Mouse (Mus musculus): ENCODE measurements around the gene Cacnb3.

Cacnb3 gene

DNA sequence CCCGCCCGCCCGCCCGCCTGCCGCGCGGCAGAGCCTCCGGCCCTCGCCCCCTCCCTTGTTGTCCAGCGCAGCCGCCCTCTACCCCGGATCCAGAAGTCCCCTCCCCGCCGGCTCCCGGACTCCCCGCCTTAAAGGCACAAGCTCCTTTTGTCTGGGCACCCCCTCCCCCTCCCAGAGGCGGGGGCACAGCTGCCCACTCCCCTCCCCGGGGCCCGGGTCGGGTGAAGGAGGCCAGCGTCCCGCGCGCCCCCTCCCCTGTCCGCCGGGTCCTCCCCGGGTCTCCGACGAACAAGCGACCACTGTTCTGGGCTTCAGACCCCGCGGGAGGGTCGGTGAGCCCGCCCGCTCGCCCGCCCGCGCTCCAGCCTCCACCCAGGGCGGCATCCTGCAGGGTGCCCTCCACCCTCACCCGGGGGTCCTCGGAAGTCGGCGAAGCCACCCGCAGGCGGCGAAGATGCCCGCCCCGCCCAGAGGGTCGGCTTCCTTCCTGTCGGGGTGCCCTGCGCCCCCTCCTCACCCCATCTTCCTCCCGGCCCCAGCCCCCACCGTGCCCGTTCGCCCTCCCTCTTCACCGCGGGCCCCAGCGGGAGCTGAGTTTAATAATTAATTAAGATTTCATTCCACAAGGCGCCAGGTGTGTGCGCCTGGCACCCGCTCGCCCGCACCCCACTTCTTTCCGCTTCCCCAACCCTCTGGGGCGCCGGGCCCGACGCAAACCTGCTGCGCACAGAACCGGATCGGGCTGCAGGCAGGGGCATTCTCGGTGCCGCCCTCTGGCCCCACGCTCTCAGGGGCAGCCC is 21.1 kb upstream of the Cacnb3 start, which contains the start of gene Adcy6:
TSS of gene Adcy6 (minus strand) at position 746 of the 800 bp plus-strand sequence.
- DNase-seq = peak; percentile 84 to 92

DNA sequence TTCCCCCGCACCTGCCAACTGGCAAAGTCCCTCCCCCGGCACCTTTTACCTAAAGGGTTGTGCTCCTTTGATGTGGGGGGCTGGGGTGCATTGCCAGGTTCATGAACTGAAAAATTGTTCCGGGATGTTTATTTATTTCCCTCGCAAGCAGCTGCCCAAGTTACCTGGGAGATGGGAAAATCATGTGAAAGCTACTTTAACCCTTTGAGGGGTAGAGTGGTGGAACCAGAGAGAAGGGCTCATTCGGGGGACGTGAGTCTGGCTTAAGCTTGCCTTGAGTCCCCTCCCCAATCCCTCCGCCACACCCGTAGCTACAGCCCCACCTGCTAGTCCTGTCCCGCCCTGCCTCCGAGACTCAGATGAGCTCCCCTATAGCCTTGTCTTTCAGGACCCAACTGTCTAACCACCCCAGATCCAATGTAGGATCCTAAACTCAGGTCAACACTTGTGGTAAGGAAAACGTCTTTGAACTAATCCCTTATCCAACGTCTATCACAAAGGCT is 20.5 kb upstream of the Cacnb3 start:
- no peak for DNase-seq

DNA sequence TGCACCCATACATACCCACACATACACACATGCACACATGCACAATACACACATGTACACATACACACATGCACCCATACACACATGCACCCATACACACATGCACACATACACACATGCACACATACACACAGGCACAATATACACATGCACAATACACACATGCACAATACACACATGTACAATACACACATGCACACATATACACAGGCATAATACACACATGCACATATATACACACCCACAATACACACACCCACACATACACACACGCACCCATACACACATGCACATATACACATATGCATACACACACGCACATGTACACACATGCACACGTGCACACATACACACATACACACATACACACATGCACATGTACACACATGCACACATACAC is 18.4 kb upstream of the Cacnb3 start:
- no peak for DNase-seq

DNA sequence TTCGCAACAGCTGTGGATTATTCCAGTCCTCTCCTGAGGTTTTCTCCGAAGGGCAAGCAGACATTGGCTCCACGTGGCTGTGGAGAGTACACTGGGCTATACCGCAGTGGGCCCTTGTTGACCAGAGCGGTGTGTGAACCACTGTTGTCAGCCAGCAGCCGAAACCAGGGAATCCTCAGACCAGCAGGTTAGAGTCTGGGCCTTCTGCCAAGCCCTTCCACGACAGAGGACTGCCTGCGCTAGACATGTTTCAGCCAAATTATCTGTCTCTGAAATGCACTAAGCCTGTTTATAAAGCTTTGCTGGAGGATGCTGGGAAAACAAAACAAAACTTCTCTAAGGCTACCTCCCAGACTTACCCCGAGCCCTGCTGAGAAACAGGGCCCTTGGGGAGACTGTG is 16.1 kb upstream of the Cacnb3 start:
- peak; percentile 69 to 75 for DNase-seq

DNA sequence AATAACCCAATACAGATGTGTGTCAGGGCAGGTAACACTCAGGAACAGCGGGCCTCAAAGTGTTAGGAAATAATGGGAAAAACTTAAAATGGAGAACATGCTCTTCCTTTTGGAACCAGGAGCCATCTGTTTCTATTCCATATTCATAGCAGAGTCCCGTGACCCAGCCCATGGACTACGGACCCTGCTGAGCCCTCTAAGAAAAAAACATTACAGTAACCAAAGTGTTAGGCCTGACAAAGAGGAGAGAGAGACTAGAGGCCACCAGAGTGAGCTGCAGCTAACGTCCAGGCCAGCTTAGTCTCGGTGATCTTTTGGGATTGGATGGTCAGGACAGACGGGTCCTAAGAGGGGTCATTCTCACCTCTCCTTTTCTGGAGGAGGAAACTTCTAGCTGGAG is 15.7 kb upstream of the Cacnb3 start:
- peak; percentile 49 to 64 for DNase-seq

DNA sequence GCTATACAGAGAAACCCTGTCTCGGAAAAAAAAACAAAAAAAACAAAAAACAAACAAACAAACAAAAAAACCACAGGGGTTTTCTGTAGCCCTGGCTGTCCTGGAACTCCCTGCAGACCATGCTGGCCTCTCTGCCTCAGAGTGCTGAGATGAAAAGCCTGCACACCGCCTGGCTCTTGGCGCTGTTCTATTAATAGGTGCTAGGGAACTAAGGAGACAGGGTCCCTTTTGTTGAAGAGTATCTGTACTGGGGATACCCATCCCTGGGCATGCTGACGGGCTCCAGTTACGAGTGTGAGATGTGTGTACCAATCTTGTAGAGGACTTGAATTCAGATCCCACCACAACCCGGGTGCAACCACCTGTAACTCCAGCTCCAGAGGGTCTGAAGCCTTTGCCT is 14.9 kb upstream of the Cacnb3 start:
- no peak for DNase-seq

DNA sequence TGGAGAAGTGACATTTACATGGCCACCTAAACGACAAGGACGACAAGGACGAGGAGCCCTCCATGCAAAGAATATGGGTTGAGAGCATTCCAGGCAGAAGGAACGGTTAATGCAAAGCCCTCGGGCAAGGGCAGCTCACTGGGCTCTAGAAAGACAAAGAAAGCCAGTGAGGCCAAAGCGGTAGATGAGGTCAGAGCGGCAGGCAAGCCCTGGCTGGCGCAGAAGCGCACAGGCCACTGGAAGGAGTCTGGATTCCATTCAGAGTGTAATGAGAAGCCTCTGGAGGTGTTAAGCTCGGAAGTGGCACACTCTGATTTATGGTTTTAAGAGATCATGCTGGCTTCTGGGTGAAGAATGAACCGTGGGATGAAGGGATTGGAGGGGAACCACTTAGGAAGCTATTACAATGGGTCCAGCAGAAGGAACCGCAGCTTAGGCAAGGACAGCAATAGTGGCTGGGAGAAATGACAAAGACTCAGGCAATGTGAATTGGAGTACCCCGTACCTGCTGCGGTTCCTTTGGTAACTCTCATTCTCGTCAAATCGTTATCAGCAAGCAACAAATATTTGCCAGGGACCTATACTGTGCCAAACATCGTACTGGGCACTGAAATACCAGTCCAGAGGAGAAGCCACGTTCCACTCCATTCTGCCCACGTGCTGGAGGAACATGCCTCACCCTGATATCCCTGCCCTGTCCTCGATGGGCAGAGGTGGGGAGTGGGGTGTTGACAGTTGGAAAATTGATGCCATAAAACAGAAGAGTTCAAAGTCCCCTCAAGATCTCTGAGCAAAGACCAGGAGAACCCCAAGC is 14.1 kb upstream of the Cacnb3 start:
- peak in 1 of 2 experiments; percentile 59 for DNase-seq

DNA sequence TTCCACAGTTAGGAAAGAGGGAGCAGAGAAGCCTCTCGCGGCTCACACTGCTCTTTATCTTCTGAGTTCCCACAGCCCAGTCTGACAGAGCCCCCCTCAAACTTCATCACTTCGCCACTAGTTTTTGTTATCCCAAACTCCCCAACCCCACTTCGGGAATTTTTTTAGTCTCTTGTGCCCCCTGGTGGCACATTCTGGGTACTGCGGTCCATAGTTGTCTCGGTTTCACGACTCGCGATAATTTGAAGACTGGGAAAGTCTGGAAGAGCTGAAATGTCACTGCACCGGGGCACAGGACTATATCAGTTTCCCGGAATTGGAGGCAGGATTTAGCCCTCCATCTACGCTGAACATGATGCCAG is 13.5 kb upstream of the Cacnb3 start:
- peak; percentile 66 to 86 for DNase-seq

DNA sequence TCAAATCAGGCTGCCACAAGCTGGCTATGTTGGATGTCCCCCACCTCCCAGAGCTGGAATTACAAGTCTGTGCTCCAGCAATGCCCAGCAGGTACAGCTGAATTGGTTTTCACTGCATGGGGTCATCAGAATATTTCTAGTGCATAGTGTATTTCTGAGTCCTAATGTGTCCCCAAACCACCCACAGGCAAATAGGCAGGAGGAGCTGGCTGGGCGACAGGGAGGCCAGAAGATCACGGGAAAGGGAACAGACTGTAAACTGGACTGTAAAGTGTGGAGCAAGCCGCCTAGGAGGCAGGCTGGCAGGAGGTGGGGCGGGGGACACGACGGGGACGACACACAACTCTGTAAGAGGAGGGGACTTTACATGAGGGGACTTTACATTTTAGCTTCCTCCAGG is 8.4 kb upstream of the Cacnb3 start:
- peak in 1 of 2 experiments; percentile 54 for DNase-seq

DNA sequence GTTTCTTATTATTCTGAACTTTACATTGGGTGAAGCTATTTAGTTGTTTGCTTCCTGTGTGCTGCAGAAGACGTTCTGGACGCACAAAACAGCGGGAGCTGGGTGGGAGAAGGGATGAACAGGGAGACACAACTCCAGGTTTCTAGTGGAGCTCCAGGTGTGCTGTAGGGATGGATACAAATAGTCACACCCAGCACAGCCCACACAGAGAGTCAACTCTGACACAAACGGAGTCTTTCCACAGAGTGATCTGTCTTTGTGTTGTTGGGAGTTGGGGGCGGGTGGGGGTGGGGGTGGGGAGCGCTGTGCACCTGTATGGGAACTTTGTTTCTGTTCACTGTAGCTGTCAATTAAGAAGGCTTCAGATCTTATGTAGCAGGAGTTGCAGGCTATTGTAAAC is 7.9 kb upstream of the Cacnb3 start:
- DNase-seq = no peak

DNA sequence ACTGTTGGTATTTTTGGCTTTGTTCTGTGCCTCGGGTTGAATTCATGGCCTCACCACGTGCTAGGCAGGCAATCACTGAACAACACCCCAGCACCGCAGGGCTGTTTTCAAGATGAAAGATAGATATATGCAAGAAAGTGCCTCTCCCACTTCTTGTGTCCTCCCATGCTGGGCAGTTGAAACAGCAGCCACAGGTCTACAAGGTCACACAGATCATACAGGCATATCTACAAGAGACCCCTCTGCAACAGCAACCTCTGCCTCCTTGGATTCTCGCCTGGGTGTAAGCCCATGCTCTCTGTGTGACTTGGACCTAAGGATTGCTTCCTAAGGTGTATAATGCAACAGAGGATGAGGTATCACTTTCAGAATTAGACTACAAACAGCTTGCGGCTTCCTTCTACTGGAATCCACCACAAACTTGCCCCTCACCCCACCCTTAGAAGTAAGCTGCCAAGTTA is 7.2 kb upstream of the Cacnb3 start:
- DNase-seq = no peak

DNA sequence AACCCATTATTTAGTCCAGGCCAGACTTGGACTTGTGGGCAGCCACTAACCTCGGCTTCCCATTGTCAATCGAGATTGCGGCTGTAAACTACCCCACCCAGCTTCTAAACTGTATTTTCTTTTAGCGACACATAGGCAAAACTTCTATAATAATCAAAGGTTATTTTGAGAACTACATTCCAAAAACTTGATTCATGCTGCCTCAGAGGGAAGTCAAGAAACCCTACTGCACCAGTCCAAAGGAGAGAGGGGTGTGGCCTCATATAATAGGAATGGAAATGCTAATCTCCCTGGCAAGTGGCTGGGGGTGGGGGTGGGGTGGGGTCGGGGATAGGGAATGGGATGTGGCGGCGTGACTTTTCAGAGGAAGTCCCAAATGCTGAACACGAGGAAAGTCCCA is 4.6 kb upstream of the Cacnb3 start:
- no peak for DNase-seq

DNA sequence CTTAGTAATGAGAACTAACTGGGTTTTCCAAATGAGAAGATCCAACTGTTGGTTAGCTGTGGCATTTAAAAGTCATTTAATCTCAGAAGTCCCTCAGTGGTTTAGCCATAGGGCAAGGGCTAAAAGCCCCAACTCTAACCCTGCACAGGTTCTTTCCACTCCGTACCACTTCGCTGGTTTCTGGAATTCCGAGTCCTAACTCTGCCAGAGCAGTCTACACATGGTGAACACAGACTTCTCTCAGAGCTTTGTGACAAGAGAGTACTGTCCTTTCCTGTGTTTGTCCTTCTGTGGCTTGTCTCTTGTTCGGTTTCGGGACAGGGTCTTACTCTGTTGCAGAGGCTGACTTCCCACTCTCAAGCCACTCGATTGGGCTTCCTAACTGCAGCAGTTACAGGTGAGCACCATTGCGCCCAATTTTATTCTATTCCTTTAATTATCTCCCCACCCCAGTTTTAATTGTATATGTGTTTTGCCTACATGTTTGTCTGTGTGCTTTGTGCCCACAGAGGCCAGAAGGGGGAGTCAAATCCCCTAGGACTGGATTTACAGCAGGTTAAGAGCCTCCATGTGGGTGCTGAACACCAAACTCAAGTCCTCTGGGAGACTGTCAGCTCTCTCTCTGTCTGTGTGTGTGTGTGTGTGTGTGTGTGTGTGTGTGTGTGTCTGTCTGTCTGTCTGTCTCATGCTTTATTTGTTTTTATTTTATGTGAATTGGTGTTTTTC is 4.0 kb upstream of the Cacnb3 start:
- peak in 1 of 2 experiments; percentile 34 for DNase-seq

DNA sequence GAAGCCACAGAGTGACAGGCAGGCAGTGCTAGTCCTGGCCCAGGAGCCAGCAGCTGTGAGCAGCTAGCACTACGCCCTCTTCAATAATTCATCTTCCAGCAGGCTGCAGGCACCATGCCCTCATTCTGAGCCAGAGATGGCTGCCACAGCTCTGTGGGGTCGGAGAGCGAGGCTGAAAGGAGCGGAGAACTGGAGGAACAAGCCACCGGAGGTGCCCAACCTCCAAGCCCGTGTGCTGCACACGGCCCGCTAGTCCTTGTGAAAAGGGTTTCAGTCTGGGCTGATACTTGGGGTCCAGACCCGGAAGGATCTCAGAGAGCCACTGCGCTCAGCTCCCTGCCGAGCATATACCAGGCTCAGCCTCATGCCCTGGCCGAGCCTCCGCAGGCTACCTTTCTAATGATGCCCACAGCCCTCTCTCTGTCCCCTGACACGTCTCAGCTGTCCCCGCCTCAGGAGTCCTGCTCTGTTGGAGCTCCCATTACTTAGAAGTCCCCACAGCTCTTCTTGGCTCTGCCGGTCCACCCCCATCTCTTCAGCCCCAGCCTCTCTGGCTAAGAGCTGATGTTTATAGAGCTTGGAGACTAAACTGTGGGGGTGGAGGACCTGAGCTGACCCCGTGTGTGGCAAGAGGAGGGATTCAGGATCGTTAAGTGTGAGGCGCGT is 1.9 kb upstream of the Cacnb3 start:
- DNase-seq = no peak

DNA sequence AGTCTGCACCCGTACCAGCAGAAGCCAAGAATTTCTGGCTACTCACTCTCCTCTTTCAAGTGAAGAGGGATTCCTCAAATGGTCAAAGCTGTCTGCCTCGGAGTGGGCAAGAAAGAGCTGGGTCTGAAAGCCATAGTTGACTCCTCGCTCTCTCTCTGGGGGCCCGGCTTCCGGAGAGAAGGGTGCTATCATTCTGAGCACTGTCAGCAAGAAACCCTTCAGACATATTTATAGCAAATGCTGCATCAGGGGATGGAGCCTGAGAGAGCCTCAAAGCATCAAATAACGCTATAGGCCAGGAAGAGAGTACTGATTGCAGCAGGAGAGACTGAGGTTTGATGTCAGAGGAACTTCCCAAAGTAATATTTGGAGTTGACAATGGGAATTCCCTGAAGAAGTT is 1.2 kb upstream of the Cacnb3 start:
- no peak for DNase-seq

DNA sequence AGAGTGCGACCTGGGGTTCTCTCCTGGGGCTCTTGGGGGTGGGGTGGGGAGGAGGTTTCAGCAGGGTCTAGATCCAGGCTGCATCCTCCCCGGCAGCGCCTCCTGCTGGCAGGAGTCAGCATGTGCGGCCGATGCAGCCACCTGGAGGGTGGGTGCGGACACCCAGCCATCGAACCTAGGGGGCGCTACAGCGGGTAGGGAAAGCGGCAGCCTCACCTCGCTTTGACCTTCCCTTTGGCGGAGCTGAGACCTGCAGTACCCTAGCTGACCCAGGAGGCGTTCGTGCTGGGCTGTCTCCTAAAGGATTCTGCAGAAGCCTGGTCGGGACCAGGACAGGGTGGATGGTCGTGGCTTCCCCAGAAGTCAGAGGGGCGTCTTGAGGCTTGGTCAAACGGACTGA is 853 bp downstream of the Cacnb3 start:
- DNase-seq = peak; percentile 64 to 65

DNA sequence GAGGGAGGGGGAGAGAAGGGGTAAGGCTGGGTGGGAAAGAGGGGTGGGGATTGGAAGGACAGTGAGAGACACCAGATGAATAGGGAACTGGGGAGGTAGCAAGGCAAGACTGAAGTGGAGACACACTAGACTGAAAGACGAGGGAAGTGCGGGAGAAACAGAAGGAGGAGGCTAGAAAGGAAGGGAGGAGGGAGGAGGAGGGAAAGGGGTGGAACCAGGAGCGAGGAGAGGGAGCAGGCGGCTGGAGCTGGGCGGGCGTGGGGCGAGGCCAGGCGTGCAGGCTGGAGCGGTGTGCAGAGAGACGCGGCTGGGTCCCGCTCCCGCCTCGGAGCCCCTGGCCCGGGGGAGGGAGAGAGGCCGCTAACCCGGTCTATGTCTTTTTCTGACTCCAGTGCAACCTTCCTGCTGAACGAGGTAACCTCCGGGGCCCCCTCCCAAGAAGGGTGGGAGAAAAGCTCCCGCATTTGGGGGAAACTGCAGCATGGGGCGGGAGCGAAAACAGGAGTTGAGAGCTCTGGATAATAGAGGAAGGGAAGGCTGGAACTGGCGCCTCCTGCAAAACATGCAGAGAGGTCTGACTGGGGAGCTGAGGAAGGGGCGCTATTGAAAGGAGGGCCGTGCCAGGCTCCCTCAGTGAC is 1.6 kb downstream of the Cacnb3 start:
- DNase-seq = peak; percentile 67 to 75

DNA sequence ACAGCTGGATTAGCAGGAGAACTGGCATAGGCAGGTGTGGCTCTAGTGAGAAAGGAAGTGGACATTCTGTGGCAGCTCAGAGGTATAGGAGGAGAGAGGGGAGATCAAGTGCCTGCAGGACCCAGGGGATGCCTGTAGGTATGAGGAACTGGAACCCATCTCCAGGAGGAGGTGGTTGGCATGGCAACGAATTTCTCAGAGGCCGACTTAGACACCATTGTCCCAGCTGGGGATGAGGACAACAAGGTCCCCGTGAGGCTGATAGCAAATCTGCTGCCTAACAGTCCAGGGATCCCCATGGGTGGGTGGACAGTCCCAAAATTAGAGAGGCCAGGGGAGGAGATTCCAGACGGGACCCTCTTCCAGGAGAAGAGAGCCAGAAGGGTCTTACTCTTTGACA is 2.3 kb downstream of the Cacnb3 start:
- DNase-seq = no peak

DNA sequence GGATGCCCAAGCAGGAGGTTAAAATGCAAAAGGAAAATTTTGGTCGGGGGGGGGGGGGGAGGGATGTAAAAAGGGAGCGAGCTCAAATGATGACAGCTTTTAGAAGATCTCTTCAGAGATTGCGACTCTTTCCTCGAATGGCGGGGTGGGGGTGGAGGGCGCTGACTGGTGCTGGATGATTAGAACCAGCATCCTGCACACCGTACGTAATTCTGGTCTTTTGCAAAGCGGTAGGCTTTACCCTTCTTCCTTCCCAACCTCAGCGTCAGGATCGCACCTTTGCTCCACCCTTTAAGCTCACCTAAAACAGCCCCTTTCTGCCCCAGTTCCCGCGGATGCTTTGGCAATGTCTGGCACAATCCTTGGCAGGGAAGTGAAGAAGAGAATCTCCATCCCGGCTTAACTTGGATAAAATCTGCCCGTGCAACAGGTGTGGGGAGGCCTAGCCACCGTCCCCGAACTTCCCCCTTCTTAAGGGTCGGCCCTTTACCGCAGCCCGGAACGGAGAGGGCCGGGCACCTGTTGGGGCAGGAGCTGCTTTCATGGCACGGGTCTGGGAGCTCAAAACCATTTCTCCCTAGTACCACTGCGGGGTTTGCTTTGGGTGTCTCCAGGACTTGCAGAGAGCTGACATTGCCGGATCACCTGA is 3.3 kb downstream of the Cacnb3 start:
- no peak for DNase-seq

DNA sequence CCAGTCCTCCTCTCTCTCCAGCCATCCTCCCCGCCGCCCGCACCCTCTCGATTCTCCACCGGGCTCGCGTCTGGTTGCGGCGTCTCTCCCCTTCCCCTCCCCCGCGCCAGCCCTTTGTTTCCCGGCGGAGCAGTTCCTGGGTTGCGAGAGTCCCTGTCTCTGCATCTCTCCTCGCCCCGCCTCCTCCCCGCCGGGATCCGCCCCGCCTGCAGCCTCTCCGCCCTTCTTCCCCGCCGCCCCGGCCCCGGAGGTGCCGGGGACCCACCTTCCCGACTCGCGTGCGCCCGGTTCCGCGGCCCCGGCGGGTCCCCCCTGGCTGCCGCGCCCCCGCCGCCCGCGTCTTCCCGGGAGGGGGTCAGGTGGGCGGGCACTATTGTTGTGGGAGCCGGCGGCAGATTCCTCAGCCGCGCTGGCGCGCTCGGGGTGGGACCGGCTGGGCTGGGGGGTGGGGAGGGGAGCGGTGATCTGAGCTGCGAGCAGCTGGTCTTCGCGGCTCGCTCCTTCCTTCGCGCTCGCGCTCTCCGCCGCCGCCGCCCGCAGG is 4.0 kb downstream of the Cacnb3 start:
- DNase-seq = peak; percentile 54 to 64

DNA sequence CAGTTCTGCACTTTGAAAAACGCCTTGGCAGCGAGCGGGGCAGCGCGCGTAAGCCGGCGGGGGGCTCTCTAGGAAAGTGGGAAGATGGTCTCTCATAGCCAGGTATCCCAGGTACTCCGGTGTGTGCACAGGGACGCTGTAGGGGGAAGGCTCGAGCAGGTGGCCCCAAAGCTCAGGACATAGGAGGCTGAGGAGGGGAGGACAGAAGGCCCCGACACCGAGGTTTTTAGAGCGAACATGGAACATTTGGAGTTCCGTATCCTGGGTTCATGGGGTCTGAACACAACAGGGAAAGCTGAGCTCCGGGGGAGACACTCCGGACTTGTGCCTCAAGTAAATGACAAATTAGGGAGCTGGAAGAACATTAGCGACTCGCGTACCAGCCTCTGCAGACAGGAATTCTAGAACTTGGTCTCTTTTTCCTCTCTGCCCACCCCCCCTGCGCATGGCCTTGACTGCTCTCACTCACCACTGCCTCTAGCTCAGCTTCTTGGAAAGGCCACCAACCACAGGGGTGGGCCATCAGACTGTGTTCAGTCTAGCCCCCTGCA is 4.7 kb downstream of the Cacnb3 start:
- no peak for DNase-seq

Data from kidney, adult 8-10 months (tissue).